Mouse (Mus musculus): Measurements from ENCODE around the gene Pdp2.
"Not testable (repeated sequence)": the region's sequence is repeated elsewhere in the genome, so short reads cannot be mapped to it uniquely, and the experiment has no call there.

Gene Pdp2

GRCm38 (mm10) chr8:104591133-104591834 is at the start of gene Pdp2:
Gene Pdp2 (plus strand): TSS chr8:104591451.
- peak; percentile 94 to 99 for DNase-seq (ENCODE audit: inconsistent age in 2 of 2, low spot score in 1 of 2)

GRCm38 (mm10) chr8:104541515-104541880 is 49.8 kb upstream of the Pdp2 start:
- no peak for DNase-seq (ENCODE audit: inconsistent age in 2 of 2, low spot score in 1 of 2)

GRCm38 (mm10) chr8:104542160-104542559 is 49.1 kb upstream of the Pdp2 start:
- no peak for DNase-seq (ENCODE audit: inconsistent age in 2 of 2, low spot score in 1 of 2)

- peak in 1 of 2 experiments; percentile 32 for DNase-seq (ENCODE audit: inconsistent age in 2 of 2, low spot score in 1 of 2)
Observed at GRCm38 (mm10) chr8:104543440-104544045, 47.7 kb upstream of the Pdp2 start.

- peak in 1 of 2 experiments; percentile 29 for DNase-seq (ENCODE audit: inconsistent age in 2 of 2, low spot score in 1 of 2)
Observed at GRCm38 (mm10) chr8:104555191-104555590, 36.1 kb upstream of the Pdp2 start.

- DNase-seq (ENCODE audit: inconsistent age in 2 of 2, low spot score in 1 of 2) = no peak
Observed at GRCm38 (mm10) chr8:104557226-104557625, 34.0 kb upstream of the Pdp2 start.

GRCm38 (mm10) chr8:104560731-104561130 is 30.5 kb upstream of the Pdp2 start:
- DNase-seq (ENCODE audit: inconsistent age in 2 of 2, low spot score in 1 of 2) = no peak

GRCm38 (mm10) chr8:104564633-104565456 is 26.4 kb upstream of the Pdp2 start:
- peak; percentile 81 to 94 for DNase-seq (ENCODE audit: inconsistent age in 2 of 2, low spot score in 1 of 2)

GRCm38 (mm10) chr8:104565457-104565798 is 25.8 kb upstream of the Pdp2 start:
- peak in 1 of 2 experiments; percentile 28 for DNase-seq (ENCODE audit: inconsistent age in 2 of 2, low spot score in 1 of 2)

- peak; percentile 55 to 77 for DNase-seq (ENCODE audit: inconsistent age in 2 of 2, low spot score in 1 of 2)
Observed at GRCm38 (mm10) chr8:104569559-104569958, 21.7 kb upstream of the Pdp2 start.

GRCm38 (mm10) chr8:104570436-104571343 is 20.6 kb upstream of the Pdp2 start:
- peak; percentile 84 to 94 for DNase-seq (ENCODE audit: inconsistent age in 2 of 2, low spot score in 1 of 2)

- DNase-seq (ENCODE audit: inconsistent age in 2 of 2, low spot score in 1 of 2) = no peak
Observed at GRCm38 (mm10) chr8:104576820-104577219, 14.4 kb upstream of the Pdp2 start.

GRCm38 (mm10) chr8:104577606-104578005 is 13.6 kb upstream of the Pdp2 start:
- not testable (repeated sequence) for DNase-seq (ENCODE audit: inconsistent age in 2 of 2, low spot score in 1 of 2)

GRCm38 (mm10) chr8:104584522-104584921 is 6.7 kb upstream of the Pdp2 start:
- no peak for DNase-seq (ENCODE audit: inconsistent age in 2 of 2, low spot score in 1 of 2)

GRCm38 (mm10) chr8:104590284-104590683 is 967 bp upstream of the Pdp2 start:
- DNase-seq (ENCODE audit: inconsistent age in 2 of 2, low spot score in 1 of 2) = no peak

- DNase-seq (ENCODE audit: inconsistent age in 2 of 2, low spot score in 1 of 2) = no peak
Observed at GRCm38 (mm10) chr8:104591856-104592255, 605 bp downstream of the Pdp2 start.

GRCm38 (mm10) chr8:104592566-104592965 is 1.3 kb downstream of the Pdp2 start:
- peak; percentile 13 to 71 for DNase-seq (ENCODE audit: inconsistent age in 2 of 2, low spot score in 1 of 2)

- DNase-seq (ENCODE audit: inconsistent age in 2 of 2, low spot score in 1 of 2) = peak; percentile 23 to 60
Observed at GRCm38 (mm10) chr8:104593536-104594325, 2.5 kb downstream of the Pdp2 start.

- DNase-seq (ENCODE audit: inconsistent age in 2 of 2, low spot score in 1 of 2) = peak; percentile 20 to 52
Observed at GRCm38 (mm10) chr8:104594611-104595362, 3.5 kb downstream of the Pdp2 start.
